ENCODE assay signal across 15 mouse cellular contexts in genomic region chr3:52274475-52274874, GRCm38 (mm10).
"Had no signal": no experiment of that assay in that cellular context is flagged by ENCODE, and none has a peak within 500 bp of the region (broad histone marks: within the 10 kb centered on the region; RNA-seq: fewer than 3 reads in every experiment).

No protein-coding gene starts in this region.

- H3K36me3 ChIP-seq: limb, embryonic 12.5 days; limb, embryonic 15.5 days; liver, embryonic 13.5 days; midbrain, embryonic 12.5 days; midbrain, embryonic 15.5 days had no signal

- H3K4me2 ChIP-seq: limb, embryonic 12.5 days; limb, embryonic 15.5 days; liver, embryonic 13.5 days; midbrain, embryonic 12.5 days; midbrain, embryonic 15.5 days had no signal

- H3K9ac ChIP-seq: limb, embryonic 12.5 days; limb, embryonic 15.5 days; liver, embryonic 13.5 days; midbrain, embryonic 12.5 days; midbrain, embryonic 15.5 days had no signal

- ATAC-seq: midbrain, embryonic 15.5 days had no signal

- DNase-seq: kidney, adult 18-20 months; kidney, adult 9 months; kidney, postnatal 14 days; kidney, postnatal 4 days; left cerebral cortex, postnatal 4 days; liver, embryonic 13.5 days; lung, adult 2 months; lung, postnatal 36 days; thymus, adult 18-20 months; thymus, postnatal 36 days had no signal

- H3K4me3 ChIP-seq: limb, embryonic 12.5 days; limb, embryonic 15.5 days; liver, embryonic 13.5 days; midbrain, embryonic 12.5 days; midbrain, embryonic 15.5 days; myocyte had no signal

- H3K27ac ChIP-seq: limb, embryonic 12.5 days; limb, embryonic 15.5 days; liver, embryonic 13.5 days; midbrain, embryonic 12.5 days; midbrain, embryonic 15.5 days had no signal

- H3K9me3 ChIP-seq: limb, embryonic 12.5 days; limb, embryonic 15.5 days; liver, embryonic 13.5 days; midbrain, embryonic 12.5 days; midbrain, embryonic 15.5 days had no signal

- H3K27me3 ChIP-seq: limb, embryonic 12.5 days; limb, embryonic 15.5 days had no signal
